Mouse (Mus musculus) lung, postnatal 0 days (tissue): ENCODE data around the gene Tmigd3. TPM values are rescaled to one million over a fixed set of nuclear protein-coding genes. Genes with fewer than 3 reads are reported as not detected.

ENCODE experiments used
- ATAC-seq: fragments of 200-750 bp; cut with Nextera tagmentation; 2 replicates; pipeline ENCODE4 v1.8.0; 2017; ENCODE audit warnings: moderate library complexity
- DNase-seq: peaks from one replicate; pipeline ENCODE4 v3.0.0-alpha.2; 2016; ENCODE audit warnings: low spot score
- H3K27ac ChIP-seq: fragments of 300-500 bp; sonication (generic); 2 replicates; pipeline ENCODE4 v1.5.1; 2014; ENCODE audit warnings: antibody characterized with exemption, mild to moderate bottlenecking, low read length, mixed read lengths
- H3K27me3 ChIP-seq: fragments of 300-500 bp; sonication (generic); replicated peaks from 2 replicates; pipeline ENCODE4 v1.6.1; 2014; ENCODE audit warnings: low read length, mixed read lengths; ENCODE audit not compliant: insufficient read depth
- H3K36me3 ChIP-seq: fragments of 300-500 bp; sonication (generic); 2 replicates; pipeline ENCODE4 v1.6.1; 2014; ENCODE audit warnings: low read length, mixed read lengths; ENCODE audit not compliant: insufficient read depth
- H3K4me1 ChIP-seq: fragments of 300-500 bp; sonication (generic); 2 replicates; pipeline ENCODE4 v1.6.1; 2014; ENCODE audit warnings: antibody characterized with exemption, low read depth, low read length, mixed read lengths; ENCODE audit not compliant: insufficient read depth
- H3K4me2 ChIP-seq: fragments of 300-500 bp; sonication (generic); replicated peaks from 2 replicates; pipeline ENCODE4 v1.6.1; 2014; ENCODE audit warnings: low read depth, mild to moderate bottlenecking, low read length, moderate library complexity, mixed read lengths
- H3K4me3 ChIP-seq: fragments of 300-500 bp; sonication (generic); 2 replicates; pipeline ENCODE4 v1.5.1; 2014; ENCODE audit warnings: low read depth, low read length
- H3K9ac ChIP-seq: fragments of 300-500 bp; sonication (generic); replicated peaks from 2 replicates; pipeline ENCODE4 v1.6.1; 2014; ENCODE audit warnings: low read depth, mild to moderate bottlenecking
- H3K9me3 ChIP-seq: fragments of 300-500 bp; sonication (generic); 2 replicates; pipeline ENCODE4 v1.6.1; 2016; ENCODE audit warnings: low read length, mixed read lengths
- CTCF ChIP-seq: IDR thresholded peaks from 2 replicates; pipeline ENCODE4 v1.5.1; 2016; ENCODE audit warnings: antibody characterized with exemption, mild to moderate bottlenecking
- EP300 ChIP-seq: IDR thresholded peaks from 2 replicates; pipeline ENCODE4 v1.6.1; 2016; ENCODE audit warnings: antibody characterized with exemption, mild to moderate bottlenecking, control low read depth
- WGBS: fragments of 180-500 bp; shearing (Covaris S2); extraction: QIAGEN DNeasy Blood & Tissue Kit; methylation state at CpG from one replicate; pipeline ENCODE4 v1.1.7; 2014; 5-methylcytosine and 5-hydroxymethylcytosine counted together
- polyA plus RNA-seq: library from polyadenylated mRNA; unstranded; fragments of >200 nt; fragmentation: Nextera tagmentation; extraction: Ambion mirVana; gene quantifications from 2 replicates; pipeline ENCODE4 v1.2.1, GENCODE M21; 2015

Gene Tmigd3
- polyA plus RNA-seq, 1 experiment from 2014 or later, result 1.5 TPM

DNA sequence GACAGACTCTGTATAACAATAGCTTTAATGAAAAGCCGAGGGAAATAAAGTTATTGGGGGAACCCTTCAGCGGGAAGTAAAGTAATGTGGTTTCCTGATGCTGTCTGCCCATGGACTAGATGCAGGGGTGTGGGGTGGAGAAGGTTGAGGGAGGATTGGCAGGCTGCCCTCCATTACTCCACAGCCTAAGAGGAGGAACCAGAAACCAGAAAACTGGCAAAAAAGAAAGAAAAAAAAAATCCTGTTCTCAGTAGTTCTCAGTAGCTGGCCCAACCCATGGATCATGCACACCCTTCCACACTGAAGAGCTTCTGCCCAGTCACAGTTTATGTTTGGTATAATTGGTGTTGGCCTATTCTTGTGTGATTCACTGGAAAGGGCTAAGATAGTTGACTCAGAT, 27.6 kb downstream of the Tmigd3 start:
- Histone ChIP-seq H3K4me3 (no peak overlapping the region), H3K27me3 (no peaks in the 10 kb centered on the region), H3K36me3 (no peaks in the 10 kb centered on the region), H3K9me3 (no peaks in the 10 kb centered on the region), H3K27ac (no peak overlapping the region), H3K4me1 (peaks cover 13% of the 10 kb centered on the region; the same call in 1 of the 2 replicates), H3K4me2 (no peak overlapping the region), H3K9ac (no peak overlapping the region)
- WGBS, result 65% methylated on average over 2 of the region's 2 CpGs
- TF ChIP-seq EP300, result no peak
- no peak for TF ChIP-seq CTCF
- peak; percentile 58 for DNase-seq
- ATAC-seq, result no peak

DNA sequence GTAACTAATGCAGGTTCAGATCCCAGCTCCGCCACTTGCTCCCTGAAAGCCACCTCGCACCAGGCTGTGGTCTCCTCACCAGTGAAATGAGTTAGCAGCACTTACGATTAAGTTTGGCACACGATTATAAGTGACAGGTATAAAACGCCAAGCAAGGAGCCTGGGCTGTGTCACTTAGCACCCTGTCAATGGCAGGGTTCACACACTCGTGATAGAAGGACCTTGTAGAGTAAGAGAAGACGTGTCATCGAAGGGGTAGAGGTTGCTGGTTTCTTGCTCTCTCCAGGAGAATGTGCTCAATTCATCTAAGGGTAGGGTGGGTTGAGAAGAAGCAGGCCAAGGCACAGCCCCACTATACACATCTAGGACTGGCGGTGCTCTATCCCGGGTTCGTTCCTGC, 28.2 kb downstream of the Tmigd3 start:
- no peak overlapping the region for H3K9ac ChIP-seq
- no peak overlapping the region for H3K4me2 ChIP-seq
- no peaks in the 10 kb centered on the region for H3K9me3 ChIP-seq
- H3K27me3 ChIP-seq, result no peaks in the 10 kb centered on the region
- TF ChIP-seq EP300 (no peak), CTCF (no peak)
- no peak overlapping the region for H3K4me3 ChIP-seq
- no peak overlapping the region for H3K27ac ChIP-seq
- DNase-seq (no peak), ATAC-seq (no peak)
- H3K36me3 ChIP-seq, result no peaks in the 10 kb centered on the region
- 85% methylated on average over 11 of the region's 11 CpGs for WGBS
- H3K4me1 ChIP-seq, result peaks cover 12% of the 10 kb centered on the region; the same call in 1 of the 2 replicates

- Histone ChIP-seq H3K27ac (no peak overlapping the region), H3K36me3 (no peaks in the 10 kb centered on the region), H3K4me3 (no peak overlapping the region), H3K9ac (no peak overlapping the region), H3K27me3 (no peaks in the 10 kb centered on the region), H3K9me3 (no peaks in the 10 kb centered on the region), H3K4me2 (no peak overlapping the region), H3K4me1 (peaks cover 5% of the 10 kb centered on the region; the same call in 1 of the 2 replicates)
- peak; percentile 90 for DNase-seq
- WGBS, result 26% methylated on average over 8 of the region's 8 CpGs
- TF ChIP-seq CTCF, result peak; percentile 95
- TF ChIP-seq EP300, result peak; percentile 15; the same call in 1 of the 2 replicates
- peak; percentile 59 for ATAC-seq
These were observed 28.9 kb downstream of the Tmigd3 start for GRCm38 (mm10) chr3:105899394-105900147.

GRCm38 (mm10) chr3:105900266-105900665, 29.6 kb downstream of the Tmigd3 start:
- Histone ChIP-seq H3K27me3 (no peaks in the 10 kb centered on the region), H3K9ac (no peak overlapping the region), H3K4me2 (no peak overlapping the region), H3K4me1 (no peaks in the 10 kb centered on the region), H3K36me3 (no peaks in the 10 kb centered on the region), H3K4me3 (no peak overlapping the region), H3K9me3 (no peaks in the 10 kb centered on the region), H3K27ac (no peak overlapping the region)
- no peak for DNase-seq
- TF ChIP-seq EP300 (no peak), CTCF (no peak)
- no peak for ATAC-seq
- 78% methylated on average over 6 of the region's 6 CpGs for WGBS

GRCm38 (mm10) chr3:105900716-105901115, 30.0 kb downstream of the Tmigd3 start:
- H3K4me3 ChIP-seq, result no peak overlapping the region
- H3K27me3 ChIP-seq, result no peaks in the 10 kb centered on the region
- no peaks in the 10 kb centered on the region for H3K9me3 ChIP-seq
- WGBS, result 78% methylated on average over 3 of the region's 3 CpGs
- H3K4me1 ChIP-seq, result no peaks in the 10 kb centered on the region
- H3K36me3 ChIP-seq, result no peaks in the 10 kb centered on the region
- TF ChIP-seq CTCF, result no peak
- TF ChIP-seq EP300, result no peak
- H3K27ac ChIP-seq, result no peak overlapping the region
- ATAC-seq (no peak), DNase-seq (no peak)
- H3K4me2 ChIP-seq, result no peak overlapping the region
- H3K9ac ChIP-seq, result no peak overlapping the region

DNA sequence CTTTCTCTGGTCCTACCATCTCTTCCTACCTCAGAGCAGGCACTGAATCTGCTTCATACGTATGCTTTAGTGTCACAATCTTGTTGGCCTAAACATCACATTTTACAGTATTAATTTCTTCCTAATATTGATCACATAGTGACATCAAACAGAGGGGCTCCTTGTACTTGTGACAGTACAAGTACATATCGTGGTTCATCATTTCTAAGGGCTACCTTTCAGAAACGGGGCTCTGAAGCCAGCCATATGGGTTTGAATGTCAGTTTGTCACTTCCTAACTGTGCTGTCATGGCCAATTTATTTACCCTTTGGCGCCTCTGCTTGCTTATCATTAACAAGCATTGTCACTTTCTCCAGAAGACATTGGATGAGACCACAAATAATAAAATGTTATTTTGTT, 30.8 kb downstream of the Tmigd3 start:
- ATAC-seq (no peak), DNase-seq (no peak)
- no peaks in the 10 kb centered on the region for H3K27me3 ChIP-seq
- no peaks in the 10 kb centered on the region for H3K36me3 ChIP-seq
- no peak overlapping the region for H3K9ac ChIP-seq
- WGBS, result 74% methylated on average over 4 of the region's 4 CpGs
- no peak overlapping the region for H3K4me3 ChIP-seq
- H3K4me1 ChIP-seq, result no peaks in the 10 kb centered on the region
- no peak overlapping the region for H3K4me2 ChIP-seq
- no peaks in the 10 kb centered on the region for H3K9me3 ChIP-seq
- H3K27ac ChIP-seq, result no peak overlapping the region
- TF ChIP-seq CTCF (no peak), EP300 (no peak)
